Mouse (Mus musculus): ENCODE measurements around the gene Inpp5a. TPM values are rescaled to one million over a fixed set of nuclear protein-coding genes. Genes with fewer than 3 reads are reported as not detected.

Gene Inpp5a
- polyA plus RNA-seq, 1 experiment, result 33.9 TPM

DNA sequence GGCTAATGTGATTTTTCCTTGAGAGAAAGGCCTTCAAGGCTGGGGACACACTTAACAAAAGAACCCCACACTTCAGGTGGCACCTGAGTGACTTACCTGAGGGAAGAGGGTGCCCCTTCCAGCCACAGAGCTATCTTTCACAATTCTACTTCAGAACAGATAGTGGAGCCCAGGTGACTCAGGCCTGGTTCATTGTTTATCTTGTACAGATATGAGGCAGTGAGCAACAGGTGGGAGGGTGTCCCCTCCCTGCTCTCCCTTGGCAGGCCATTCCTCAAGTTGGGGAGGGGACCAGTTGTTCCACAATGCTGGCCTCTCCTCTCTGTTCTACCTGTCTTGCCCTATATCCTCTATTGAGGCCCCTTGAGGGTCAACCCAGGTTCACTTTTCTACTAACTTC lies 17.5 kb upstream of the Inpp5a start:
- DNase-seq (ENCODE audit: low read depth), result no peak

GRCm38 (mm10) chr7:139377381-139377780 lies 11.5 kb upstream of the Inpp5a start:
- DNase-seq (ENCODE audit: low read depth), result no peak

- no peak for DNase-seq (ENCODE audit: low read depth)
These were observed 10.6 kb upstream of the Inpp5a start for GRCm38 (mm10) chr7:139378355-139378754.

- DNase-seq (ENCODE audit: low read depth), result no peak
These were observed 9.2 kb upstream of the Inpp5a start for GRCm38 (mm10) chr7:139379745-139380144.

DNA sequence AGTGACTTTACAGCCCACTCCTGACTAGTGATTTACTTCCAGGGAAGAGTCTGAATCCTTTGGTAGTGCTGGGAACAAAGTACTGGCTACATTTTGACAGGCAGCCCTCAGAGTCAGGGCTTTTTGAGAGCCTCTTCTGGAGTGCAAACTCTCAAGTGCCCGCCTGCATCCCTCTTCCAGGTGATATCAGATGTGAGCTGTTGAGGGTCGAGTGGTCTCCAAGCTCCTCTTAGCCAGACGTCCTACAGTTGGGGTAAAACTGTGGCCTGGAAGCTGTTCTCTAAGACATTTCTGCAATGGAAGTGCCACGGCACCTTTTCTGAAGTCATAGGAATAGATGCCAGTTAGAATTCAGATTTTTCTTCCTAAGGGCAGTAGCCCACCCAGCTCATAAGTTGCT lies 8.7 kb upstream of the Inpp5a start:
- DNase-seq (ENCODE audit: low read depth), result no peak

DNA sequence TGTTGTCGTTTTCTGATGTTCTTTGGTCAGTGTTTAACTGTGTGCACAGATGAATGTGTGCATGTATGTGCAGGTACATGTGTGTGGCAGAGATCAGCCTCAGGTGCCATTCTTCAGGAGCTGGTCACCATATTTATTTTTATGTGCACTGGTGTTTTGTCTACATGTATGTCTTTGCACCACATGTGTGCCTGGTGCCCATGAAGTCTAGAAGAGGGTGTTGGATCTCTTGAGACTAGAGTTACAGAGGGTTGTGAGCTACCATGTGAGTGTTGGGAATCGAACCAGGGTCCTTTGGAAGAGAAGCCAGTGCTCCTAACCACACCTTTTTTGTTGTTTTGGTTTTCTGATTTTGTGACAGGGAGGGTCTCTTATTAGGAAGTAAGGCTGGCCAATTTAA lies 7.0 kb upstream of the Inpp5a start:
- DNase-seq (ENCODE audit: low read depth), result no peak

DNA sequence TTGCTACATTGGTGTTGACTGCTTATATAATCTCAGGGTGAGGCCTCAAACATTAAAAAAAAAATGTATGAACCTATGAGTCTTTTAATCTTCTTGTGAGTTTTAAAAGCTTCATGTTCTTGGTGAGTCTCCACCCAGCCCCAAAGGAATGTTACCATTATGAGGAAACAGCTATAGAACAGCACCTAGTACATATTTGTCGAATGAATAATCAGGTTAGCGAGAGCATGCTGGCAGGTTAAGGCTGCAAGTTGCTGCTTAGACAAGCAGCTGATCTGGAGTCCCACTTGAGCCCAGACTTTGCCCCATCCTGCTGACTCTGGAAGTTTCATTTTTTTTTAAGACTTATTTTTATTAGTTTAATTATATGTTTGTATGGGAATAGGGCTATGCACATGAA lies 6.1 kb upstream of the Inpp5a start:
- no peak for DNase-seq (ENCODE audit: low read depth)

DNA sequence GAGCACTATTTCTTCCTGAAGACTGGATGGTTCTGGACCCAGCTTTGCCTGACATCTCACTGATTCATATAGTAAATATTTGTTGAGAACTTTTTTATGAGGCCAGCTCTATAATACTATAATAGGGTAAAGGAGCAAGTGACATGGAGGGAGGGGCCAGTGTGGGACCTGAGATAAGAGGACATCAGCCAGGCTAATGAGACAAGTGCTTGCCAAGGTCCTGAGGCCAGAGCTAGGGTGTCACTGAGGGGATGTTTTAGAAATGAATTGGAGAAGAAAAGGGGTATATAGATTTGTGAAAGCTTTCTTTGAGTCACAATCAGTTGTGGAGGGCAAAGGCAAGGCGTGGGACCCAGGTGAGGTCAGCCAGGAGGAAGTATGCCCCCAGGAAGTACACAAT lies 4.4 kb upstream of the Inpp5a start:
- DNase-seq (ENCODE audit: low read depth), result no peak

DNA sequence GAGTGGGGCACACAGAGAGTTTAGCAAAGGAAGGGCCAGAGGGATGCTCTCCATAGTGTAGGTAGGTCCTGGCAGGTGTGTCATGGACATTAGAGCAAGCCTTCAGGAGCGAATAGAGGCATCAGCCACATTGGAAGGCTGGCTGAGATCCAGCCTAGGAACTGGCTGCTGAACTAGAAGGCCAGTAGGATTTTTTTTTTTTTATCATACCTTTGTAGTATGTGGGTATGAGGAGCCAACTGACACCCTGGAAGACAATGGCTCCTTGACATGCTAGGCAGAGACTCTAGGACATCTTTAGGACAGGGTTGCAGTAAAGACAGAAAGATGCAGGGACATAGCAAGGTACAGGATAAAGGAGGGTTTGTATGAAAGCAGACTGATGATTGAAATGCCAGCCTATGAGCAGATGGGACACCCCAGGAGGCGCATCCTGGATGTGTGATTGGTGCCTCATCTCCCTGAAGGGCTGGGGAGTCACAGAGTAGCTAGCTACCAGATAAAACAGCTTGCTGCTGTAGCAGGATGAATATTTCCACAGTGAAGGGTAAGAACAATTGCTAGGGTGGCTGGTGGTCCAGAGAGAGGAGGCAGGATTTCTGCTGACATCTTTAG lies 3.9 kb upstream of the Inpp5a start:
- DNase-seq (ENCODE audit: low read depth), result no peak

GRCm38 (mm10) chr7:139386933-139387690 lies 1.8 kb upstream of the Inpp5a start:
- DNase-seq (ENCODE audit: low read depth), result no peak

DNA sequence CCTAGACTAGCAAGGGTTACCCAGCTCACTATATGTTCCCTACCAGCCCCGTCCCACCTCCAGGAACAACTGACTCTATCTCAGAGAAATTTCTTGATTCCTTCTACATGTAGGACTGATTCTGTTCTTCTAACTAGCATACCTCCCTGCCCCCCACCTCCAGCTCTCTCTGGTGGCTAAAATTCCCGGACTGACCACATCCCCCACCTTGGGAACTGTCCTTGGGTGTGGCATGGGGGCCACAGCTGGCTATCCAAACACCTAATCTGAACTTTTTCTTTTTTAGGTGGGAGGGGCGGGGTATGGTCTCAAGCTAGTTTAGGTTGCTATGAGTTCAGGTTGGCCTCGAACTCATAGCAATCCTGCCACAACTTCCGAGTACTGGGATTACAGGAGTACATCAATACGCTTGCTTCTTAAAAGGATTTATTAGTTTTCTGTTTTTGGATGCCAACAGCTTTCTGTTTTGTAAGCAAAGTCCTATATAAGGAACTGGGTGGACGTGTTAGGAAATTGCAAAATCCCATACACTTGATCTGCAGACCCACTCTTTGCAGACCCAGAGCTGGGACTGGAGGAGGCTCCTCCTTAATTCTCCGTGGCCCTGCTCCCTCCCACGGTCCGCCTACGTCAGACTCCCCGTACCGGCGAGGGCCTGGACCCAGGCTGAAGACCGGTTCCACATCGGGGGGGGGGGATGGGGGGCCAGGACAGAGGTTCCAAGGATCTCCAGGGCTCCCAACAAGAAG lies 814 bp upstream of the Inpp5a start:
- no peak for DNase-seq (ENCODE audit: low read depth)

GRCm38 (mm10) chr7:139389213-139389761 lies 378 bp downstream of the Inpp5a start:
- no peak for DNase-seq (ENCODE audit: low read depth)

- DNase-seq (ENCODE audit: low read depth), result no peak
These were observed 1.5 kb downstream of the Inpp5a start for GRCm38 (mm10) chr7:139390380-139390779.

- DNase-seq (ENCODE audit: low read depth), result no peak
These were observed 2.0 kb downstream of the Inpp5a start for GRCm38 (mm10) chr7:139390926-139391325.

DNA sequence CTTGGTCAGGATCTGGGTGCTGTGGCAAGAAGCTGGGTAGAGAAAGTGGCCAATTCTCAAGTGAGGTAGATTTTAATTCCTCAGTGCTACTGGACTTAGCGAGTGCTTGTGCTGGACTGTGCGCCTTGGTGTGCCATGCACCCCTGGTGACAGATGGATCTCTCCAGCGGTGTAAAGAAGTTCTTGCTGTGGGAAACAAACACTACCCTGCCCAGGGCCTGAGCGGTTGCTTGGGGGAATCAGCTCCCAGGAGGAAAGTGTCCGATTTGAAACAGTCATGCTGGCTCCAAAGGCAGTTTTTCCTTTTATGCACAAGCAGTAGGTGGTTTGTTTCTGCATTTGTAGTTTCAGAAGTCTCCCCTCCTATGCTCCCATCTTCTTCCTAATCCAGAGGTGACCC lies 2.8 kb downstream of the Inpp5a start:
- no peak for DNase-seq (ENCODE audit: low read depth)

- DNase-seq (ENCODE audit: low read depth), result no peak
These were observed 3.2 kb downstream of the Inpp5a start for GRCm38 (mm10) chr7:139392106-139392505.

GRCm38 (mm10) chr7:139392691-139393235 lies 3.9 kb downstream of the Inpp5a start:
- DNase-seq (ENCODE audit: low read depth), result no peak

GRCm38 (mm10) chr7:139397521-139397920 lies 8.6 kb downstream of the Inpp5a start:
- DNase-seq (ENCODE audit: low read depth), result no peak

GRCm38 (mm10) chr7:139398111-139398510 lies 9.2 kb downstream of the Inpp5a start:
- DNase-seq (ENCODE audit: low read depth), result no peak

DNA sequence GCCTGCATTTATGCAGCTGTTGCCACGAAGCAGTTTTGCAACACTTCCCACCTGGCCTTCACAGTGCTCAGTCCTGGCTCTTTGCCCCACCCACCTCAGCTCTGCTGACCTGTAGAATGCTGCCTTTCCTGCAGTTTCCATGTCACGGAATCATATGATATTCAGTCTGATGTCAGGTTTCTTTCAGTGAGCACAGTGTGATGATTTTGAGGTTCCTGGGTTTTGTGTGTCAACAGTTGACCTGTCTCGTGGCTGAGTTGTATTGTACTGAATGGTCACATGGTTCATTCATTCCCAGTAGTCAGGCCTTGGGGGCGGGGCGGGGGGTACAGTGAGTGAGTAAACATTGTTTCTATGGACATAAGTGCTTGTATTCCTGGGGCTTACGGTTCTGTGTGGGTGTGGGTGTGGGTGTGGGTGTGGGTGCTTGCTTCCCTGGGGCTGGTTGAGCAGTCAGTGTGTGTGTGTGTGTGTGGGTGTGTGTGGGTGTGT lies 9.7 kb downstream of the Inpp5a start:
- DNase-seq (ENCODE audit: low read depth), result no peak

- no peak for DNase-seq (ENCODE audit: low read depth)
These were observed 10.7 kb downstream of the Inpp5a start for GRCm38 (mm10) chr7:139399572-139399971.

All from gonadal fat pad, adult 2 months (tissue).